Mouse (Mus musculus) ES-CJ7 (cell line): ENCODE measurements around the gene Omg.

ENCODE experiments used
- DNase-seq: peaks from one replicate; pipeline ENCODE4 v3.0.0; 2011; ENCODE audit warnings: low read depth, low spot score

Omg gene

DNA sequence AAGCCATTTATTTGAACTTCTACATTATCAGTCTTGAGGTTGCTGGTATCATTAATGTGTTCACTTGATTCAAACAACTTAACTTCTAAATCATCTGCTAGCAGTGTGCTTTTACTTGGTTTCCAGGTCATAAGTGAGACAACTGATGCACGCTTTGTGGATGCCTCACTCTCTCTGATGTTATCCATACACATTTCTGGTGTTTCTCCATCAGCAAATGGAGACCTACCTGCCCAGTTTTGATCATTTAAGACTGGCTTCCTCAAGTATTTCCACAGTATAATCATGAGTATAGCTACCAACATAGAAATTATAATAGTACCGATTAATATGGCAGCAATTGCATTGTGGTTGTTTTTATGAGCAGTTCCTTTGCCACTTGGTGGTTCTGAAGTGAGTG is 11.9 kb upstream of the Omg start:
- no peak for DNase-seq

DNA sequence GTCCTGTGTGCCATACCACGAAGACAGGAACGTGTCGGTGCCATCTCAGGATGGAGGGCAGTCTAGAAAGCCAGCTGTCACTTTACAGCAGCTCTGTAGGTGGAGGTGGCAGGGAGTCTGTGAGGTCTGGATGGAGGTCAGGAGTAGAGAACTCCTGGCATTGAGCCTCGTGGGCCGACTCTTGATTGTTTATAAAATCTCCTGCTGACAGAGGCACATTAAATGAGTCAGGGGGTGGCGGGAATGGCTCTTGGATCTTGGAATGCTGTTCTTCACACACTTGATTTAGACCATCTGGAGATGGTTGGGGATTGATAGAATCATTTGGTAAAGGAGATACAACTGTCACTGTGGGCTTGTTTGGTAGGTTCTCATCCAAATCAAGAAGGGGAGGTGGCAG is 11.4 kb upstream of the Omg start:
- DNase-seq: no peak

DNA sequence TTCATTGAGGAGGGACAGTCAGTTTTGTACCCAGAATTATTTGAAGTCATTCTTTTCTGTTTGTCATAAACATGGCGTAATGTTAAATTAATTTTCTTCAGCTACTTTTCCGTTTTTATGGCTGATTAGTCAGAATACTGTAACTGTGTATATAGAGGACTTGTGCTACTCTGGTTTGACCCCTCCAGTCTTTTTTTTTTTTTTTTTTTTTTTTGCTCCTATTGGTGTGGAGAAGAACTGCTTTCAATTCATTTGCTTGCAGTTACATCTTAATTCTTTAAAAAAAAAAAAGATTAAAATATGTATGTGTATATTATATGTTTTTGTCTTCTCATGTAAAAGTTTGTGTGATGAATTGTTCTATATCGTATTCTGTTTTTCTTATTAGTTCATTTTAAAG is 8.1 kb upstream of the Omg start:
- DNase-seq: no peak

DNA sequence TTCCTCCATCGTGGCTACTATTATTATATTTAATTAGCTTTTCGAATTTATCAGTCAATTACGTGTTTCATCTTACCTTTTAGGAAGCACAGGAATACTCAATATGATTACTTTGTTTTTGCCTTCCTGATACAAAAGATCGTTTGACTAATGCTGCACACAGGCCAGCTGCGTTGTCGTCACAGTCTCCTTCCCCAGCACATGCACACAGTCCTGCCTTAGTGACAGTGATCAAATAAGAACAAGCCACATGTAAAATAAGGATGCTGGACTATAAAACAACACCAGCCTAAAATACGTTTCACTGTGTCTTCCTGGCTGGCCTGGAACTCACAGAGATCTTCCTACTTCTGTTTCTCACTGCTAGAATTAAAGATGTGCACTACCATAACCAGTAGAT is 622 bp upstream of the Omg start:
- no peak for DNase-seq

DNA sequence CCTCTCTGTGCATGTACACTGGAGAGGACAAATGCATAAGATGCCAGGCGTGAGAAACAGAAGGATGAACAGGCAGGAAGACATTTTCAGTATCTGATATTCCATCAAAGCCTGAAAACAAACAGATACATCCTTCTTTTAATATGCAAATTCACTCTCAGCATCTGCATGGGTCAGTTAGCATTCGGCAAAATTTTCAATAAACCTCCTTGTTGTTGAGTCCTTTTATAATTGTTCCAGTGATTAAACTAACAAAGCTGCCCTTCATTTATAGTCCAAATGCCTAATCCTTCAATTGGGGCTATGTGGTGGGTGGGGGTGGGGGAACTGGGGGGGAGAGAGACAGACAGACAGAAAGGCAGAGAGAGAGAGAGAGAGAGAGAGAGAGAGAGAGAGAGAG is 967 bp downstream of the Omg start:
- no peak for DNase-seq

DNA sequence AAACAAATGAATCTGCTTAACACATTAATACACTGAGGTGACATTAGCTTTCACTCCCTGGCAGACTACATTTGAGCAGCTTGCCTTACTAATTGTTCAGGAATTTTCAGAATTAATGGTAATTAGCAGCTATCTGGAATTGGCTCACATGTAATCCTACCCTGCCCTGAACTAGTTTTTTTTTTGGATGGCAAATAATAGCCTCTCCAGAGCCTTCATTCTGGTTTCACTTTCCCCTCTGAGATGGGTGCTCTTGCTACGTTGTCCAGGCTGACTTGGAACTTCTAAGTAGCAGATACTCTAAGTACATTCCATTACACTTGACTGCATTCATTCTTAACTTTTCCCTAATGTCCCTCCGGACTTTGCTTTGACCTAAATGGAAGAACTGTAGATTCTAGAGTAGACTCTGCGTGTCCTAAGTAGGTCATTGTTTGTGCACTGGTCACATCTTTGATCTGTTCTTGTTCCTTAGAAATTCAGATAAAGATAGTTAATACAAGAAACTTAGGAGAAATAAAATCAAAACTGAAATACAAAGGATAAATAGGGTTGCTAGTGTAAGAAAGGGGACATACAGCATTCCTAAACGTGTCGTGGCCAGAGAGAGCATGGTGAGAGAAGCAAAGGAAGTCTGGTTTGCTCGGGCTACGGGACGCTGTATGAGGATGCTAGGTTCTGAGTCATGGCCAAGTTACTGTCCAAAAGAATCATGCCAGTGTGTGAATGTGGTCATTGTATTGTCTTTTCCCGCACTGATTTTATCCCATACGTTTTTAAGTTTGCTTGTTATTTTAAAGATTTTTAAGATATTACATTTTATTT is 8.7 kb downstream of the Omg start:
- DNase-seq: no peak

DNA sequence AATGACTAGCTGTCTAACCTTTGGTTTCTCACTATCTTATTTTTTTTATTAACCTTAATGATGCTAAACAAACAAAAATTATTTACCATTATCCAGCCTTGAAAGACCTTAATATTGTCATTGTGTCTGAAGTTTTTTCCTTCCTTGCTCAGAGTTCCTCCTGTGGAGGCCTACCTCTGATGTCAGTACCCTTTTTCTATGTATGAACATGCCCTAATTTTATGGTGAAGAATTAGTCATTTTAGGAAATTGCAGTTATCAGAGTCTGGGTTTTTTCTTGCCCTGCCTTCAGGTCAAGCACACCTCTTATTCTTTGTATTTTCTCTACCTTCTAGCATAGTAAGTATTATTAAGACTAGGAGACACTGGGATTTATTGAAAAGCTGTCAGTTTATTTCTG is 19.2 kb downstream of the Omg start:
- no peak for DNase-seq

DNA sequence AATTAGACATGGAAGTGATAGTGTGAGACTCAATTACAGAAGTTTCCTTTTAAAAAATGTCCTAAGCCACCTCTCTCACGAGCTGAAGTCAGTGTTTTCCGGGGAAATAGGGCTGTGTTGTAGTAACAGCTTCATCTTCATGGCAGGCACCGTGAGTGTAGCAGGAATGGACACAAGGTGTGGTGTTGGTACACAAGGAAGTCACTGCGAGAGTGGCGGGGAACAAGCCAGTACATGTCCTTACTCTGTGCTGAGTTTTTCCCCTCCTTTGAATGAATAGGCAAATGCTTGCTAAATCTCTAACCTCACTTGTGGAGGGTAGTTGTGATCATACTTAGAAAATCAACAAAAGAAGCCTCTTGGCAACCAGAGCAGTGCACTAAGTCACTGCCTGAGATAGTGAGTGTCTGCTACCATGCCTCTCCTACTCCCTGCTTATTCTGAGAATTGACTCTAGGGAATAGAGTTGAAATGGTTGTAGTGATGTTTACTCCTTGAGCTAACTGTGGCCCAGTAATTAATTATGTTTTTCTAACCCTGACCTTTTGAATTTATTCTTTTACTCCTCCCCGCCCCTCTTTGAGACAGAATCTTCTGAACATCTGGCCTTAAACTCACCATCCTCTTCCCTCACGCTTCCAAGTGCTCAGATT is 19.9 kb downstream of the Omg start:
- DNase-seq: peak; percentile 26

DNA sequence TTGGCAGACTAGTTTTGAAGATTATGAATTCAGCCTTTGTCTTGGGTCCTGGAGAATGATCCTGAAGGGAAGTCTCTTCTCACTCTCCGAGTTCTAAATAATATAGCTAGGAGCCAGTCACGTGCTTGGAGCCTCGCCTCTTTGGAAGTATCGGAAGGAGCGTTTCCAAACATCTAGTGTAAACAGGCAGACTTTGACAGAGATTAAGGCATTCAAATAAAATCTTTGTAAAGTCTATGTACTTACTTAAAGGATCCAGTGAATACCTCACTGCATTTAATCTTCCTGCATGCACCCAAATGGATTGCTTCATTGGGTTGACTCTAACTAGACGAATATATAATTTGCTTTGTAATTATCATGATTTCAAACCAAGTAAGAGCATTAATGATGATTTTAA is 20.5 kb downstream of the Omg start:
- DNase-seq: no peak

DNA sequence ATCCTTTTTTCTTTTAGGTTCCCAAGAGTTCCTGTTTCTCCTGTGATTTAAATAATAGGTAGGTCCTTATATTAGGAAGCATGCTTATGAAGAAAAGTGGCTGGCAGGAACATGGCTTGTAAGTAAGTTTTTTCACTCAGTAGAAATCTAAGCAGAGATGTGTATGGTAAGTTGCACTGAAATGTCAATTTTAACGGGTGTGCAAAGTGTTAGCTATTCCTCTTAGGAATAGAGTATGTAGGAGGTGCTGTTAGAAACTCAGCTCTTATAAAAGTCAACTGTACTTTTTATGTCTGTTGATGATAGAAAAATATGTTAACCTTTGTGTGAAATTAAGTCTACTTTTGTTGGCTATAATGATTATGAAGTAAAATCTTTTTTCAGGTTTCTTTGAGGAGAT is 35.8 kb downstream of the Omg start:
- DNase-seq: no peak

DNA sequence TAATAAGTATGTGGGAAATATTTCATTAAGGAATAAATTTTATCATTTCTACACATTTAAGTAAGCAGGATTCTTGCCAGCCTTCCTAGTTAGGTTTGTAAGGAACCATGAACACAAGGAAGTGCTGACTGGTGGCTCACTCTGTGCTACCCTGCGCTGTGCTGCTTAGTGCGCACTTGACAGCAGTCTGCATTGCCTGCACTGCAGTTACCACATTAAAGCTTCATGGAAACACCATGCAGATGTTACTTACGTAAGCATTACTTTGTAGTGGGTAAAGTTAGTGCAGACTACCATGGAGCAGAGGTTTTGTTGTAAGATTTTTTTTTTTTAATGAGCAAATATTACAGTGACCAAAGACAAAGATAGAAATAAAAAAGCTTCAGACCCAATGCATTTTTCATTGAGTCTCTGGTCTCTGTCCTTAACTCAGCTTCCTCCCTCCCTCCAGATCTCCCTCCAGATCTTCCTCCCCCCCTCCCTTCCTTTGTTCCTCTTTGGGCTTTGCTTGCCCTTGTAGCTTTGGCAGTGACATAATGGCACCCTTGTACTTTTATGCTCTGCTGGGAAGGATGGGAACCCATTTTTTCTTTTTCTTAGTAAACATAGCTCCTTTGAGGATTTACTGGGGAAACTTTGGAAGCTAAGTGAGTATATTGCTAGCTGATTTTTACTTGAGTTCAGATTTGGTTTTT is 43.0 kb downstream of the Omg start:
- DNase-seq: no peak

DNA sequence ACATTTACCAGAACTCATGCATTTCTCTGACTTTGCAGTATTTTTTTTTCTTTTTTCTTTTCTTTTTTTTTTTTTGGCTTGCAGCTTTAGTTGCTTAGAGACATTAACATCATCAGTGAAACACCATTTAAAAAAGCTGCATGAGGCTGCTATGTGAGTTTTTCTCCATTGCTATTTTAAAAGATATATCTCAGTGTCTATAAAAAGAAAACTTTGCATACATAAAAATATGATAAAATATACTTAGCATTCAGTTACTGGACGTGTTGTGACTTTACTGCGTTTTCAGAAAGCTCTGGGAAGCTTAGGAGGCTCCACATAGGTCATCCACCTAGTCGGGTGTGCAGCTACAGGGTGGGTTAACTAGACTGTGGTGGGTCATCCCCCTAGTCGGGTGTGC is 44.0 kb downstream of the Omg start:
- no peak for DNase-seq

DNA sequence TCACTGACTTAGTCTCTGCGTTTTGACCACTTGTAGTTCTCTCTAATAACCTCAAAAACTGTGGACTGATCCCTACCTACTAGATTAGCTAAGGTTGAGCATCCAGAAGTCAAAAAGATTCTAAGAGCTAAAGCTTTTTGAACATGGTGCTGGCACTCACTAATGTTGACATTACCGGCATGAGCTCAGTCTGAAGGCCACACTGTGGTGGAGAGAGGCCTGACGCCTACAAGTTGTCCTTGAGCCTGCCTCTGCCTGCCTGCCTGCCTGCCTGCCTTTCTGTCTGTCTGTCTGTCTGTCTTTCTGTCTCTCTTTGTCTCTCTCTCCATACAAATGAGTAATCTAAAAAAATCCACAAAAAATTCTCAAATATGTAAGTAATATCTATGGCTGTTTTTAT is 46.0 kb downstream of the Omg start:
- DNase-seq: no peak

DNA sequence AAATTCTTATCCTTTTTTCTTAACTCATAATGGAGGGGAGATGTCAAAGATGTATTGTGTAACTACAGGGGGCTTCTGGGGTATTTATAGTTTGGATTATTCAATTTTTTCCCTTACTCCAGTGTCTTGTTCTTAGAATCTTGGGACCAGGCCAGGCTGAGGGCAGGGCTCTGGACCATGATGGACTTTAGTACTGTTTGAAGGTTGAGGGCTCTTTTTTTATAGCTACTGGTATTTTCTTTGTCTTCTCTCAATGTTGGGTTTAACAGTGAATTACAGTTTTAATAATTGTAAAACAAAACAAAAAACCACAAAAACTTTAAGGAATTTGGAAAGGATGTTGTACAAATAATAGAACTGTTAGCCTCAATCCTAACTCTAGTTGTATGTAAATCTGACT is 50.9 kb downstream of the Omg start:
- no peak for DNase-seq
